Mouse (Mus musculus) lung, embryonic 14.5 days (tissue): ENCODE measurements around the gene Zbtb18. TPM values are rescaled to one million over a fixed set of nuclear protein-coding genes. Genes with fewer than 3 reads are reported as not detected.

ENCODE experiments used
- ATAC-seq: fragments of 200-750 bp; cut with Nextera tagmentation; 2 replicates; pipeline ENCODE4 v1.8.0; 2017; ENCODE audit warnings: mild to moderate bottlenecking, moderate TSS enrichment, moderate library complexity; ENCODE audit not compliant: insufficient read depth
- DNase-seq: peaks from one replicate; pipeline ENCODE4 v3.0.0-alpha.2; 2015
- H3K27ac ChIP-seq: fragments of 300-500 bp; sonication (generic); 2 replicates; pipeline ENCODE4 v1.5.1; 2014; ENCODE audit warnings: low read depth, mild to moderate bottlenecking, moderate library complexity
- H3K27me3 ChIP-seq: fragments of 300-500 bp; sonication (generic); 2 replicates; pipeline ENCODE4 v1.6.1; 2014; ENCODE audit warnings: low read length, control low read depth; ENCODE audit not compliant: insufficient read depth
- H3K36me3 ChIP-seq: fragments of 300-500 bp; sonication (generic); 2 replicates; pipeline ENCODE4 v1.6.1; 2014; ENCODE audit warnings: control low read depth; ENCODE audit not compliant: insufficient read depth
- H3K4me1 ChIP-seq: fragments of 300-500 bp; sonication (generic); 2 replicates; pipeline ENCODE4 v1.6.1; 2014; ENCODE audit warnings: antibody characterized with exemption, control low read depth; ENCODE audit not compliant: insufficient read depth
- H3K4me2 ChIP-seq: fragments of 300-500 bp; sonication (generic); 2 replicates; pipeline ENCODE4 v1.6.1; 2014; ENCODE audit warnings: mild to moderate bottlenecking
- H3K4me3 ChIP-seq: fragments of 300-500 bp; sonication (generic); 2 replicates; pipeline ENCODE4 v1.5.1; 2014; ENCODE audit warnings: low read depth, low read length
- H3K9ac ChIP-seq: fragments of 300-500 bp; sonication (generic); 2 replicates; pipeline ENCODE4 v1.6.1; 2014
- H3K9me3 ChIP-seq: fragments of 300-500 bp; sonication (generic); 2 replicates; pipeline ENCODE4 v1.6.1; 2016; ENCODE audit warnings: low read depth, low read length, control low read depth
- CTCF ChIP-seq: IDR thresholded peaks from 2 replicates; pipeline ENCODE4 v1.5.1; 2016; ENCODE audit warnings: antibody characterized with exemption, low read depth
- WGBS: fragments of 180-500 bp; shearing (Covaris S2); extraction: QIAGEN DNeasy Blood & Tissue Kit; methylation state at CpG from one replicate; pipeline ENCODE4 v1.1.7; 2014; 5-methylcytosine and 5-hydroxymethylcytosine counted together
- polyA plus RNA-seq: library from polyadenylated mRNA; unstranded; fragments of >200 nt; fragmentation: Nextera tagmentation; extraction: Ambion mirVana; gene quantifications from 2 replicates; pipeline ENCODE4 v1.2.1, GENCODE M21; 2014

Zbtb18 gene
- polyA plus RNA-seq, 1 experiment from 2014 or later: 2.1 TPM

- ATAC-seq (peak; percentile 95), DNase-seq (peak; percentile 83)
- no peaks in the 10 kb centered on the region for H3K9me3 ChIP-seq
- H3K4me1 ChIP-seq: no peaks in the 10 kb centered on the region
- H3K36me3 ChIP-seq: no peaks in the 10 kb centered on the region
- H3K9ac ChIP-seq: no peak overlapping the region
- H3K4me3 ChIP-seq: no peak overlapping the region
- WGBS: 51% methylated on average over 10 of the region's 10 CpGs
- H3K27me3 ChIP-seq: no peaks in the 10 kb centered on the region
- no peak for TF ChIP-seq CTCF
- H3K4me2 ChIP-seq: no peak overlapping the region
- peak overlapping the region; percentile 76 for H3K27ac ChIP-seq
Measured at GRCm38 (mm10) chr1:177479356-177480004, 37.3 kb downstream of the Zbtb18 start.

GRCm38 (mm10) chr1:177483612-177484011, 41.5 kb downstream of the Zbtb18 start:
- WGBS: 84% methylated on average over 2 of the region's 2 CpGs
- Histone ChIP-seq H3K36me3 (no peaks in the 10 kb centered on the region), H3K4me3 (no peak overlapping the region), H3K27ac (no peak overlapping the region), H3K9ac (no peak overlapping the region), H3K27me3 (no peaks in the 10 kb centered on the region), H3K4me2 (no peak overlapping the region), H3K4me1 (no peaks in the 10 kb centered on the region), H3K9me3 (no peaks in the 10 kb centered on the region)
- TF ChIP-seq CTCF: no peak
- no peak for ATAC-seq
- DNase-seq: no peak

GRCm38 (mm10) chr1:177484280-177484679, 42.1 kb downstream of the Zbtb18 start:
- H3K4me3 ChIP-seq: no peak overlapping the region
- TF ChIP-seq CTCF: no peak
- 71% methylated on average over 7 of the region's 7 CpGs for WGBS

DNA sequence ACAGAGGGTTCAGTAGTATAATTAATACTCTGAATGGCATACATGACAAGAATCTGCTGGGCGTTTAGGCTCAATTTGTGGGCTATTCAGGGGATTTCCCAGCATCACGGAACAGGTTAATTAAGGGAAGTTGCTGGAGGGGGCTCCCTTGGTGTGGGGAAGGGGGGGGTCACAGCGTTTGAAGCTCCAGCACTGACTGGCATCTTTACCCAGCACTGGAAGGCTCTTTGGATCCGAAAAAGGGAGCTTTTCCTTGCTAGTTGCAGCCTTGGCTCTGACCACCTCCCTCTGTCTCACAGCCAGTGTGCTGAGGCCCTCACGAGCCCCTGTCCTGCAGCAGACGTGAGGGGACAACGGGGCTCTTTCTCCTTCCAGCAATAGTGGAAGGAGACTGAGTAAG, 42.5 kb downstream of the Zbtb18 start:
- no peak overlapping the region for H3K4me2 ChIP-seq
- no peak overlapping the region for H3K4me3 ChIP-seq
- no peaks in the 10 kb centered on the region for H3K9me3 ChIP-seq
- H3K36me3 ChIP-seq: no peaks in the 10 kb centered on the region
- no peak for TF ChIP-seq CTCF
- no peak overlapping the region for H3K27ac ChIP-seq
- no peak overlapping the region for H3K9ac ChIP-seq
- no peak for DNase-seq
- H3K4me1 ChIP-seq: no peaks in the 10 kb centered on the region
- no peaks in the 10 kb centered on the region for H3K27me3 ChIP-seq
- WGBS: 53% methylated on average over 7 of the region's 7 CpGs
- no peak for ATAC-seq

More at GRCm38 (mm10) chr1:177484280-177484679, 42.1 kb downstream of the Zbtb18 start:
- no peak for DNase-seq
- ATAC-seq: no peak
- no peaks in the 10 kb centered on the region for H3K4me1 ChIP-seq
- H3K27ac ChIP-seq: no peak overlapping the region
- H3K9me3 ChIP-seq: no peaks in the 10 kb centered on the region
- H3K9ac ChIP-seq: no peak overlapping the region
- H3K36me3 ChIP-seq: no peaks in the 10 kb centered on the region
- no peak overlapping the region for H3K4me2 ChIP-seq
- no peaks in the 10 kb centered on the region for H3K27me3 ChIP-seq

DNA sequence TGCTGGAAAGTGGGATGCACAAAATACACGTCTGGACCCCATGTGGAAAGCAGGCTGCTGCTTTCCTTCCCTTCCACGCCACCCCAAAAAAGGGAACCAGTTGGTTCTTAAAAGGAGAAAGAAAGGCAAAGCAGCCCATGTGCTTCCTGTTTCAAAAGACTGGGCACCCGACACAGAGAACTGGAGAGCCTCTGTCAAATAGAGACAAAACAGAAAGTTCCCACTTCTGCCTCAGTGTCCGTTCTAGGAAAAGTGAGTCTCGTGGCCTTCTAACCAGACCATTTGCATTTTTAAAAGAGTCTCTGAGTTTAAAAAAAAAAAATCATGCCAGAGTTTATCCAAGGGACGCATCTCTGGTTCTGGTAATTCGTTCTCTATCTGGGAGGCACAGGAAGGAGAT, 47.7 kb downstream of the Zbtb18 start:
- Histone ChIP-seq H3K27ac (no peak overlapping the region), H3K36me3 (no peaks in the 10 kb centered on the region), H3K4me2 (no peak overlapping the region), H3K9me3 (no peaks in the 10 kb centered on the region), H3K4me1 (no peaks in the 10 kb centered on the region), H3K9ac (no peak overlapping the region), H3K4me3 (no peak overlapping the region), H3K27me3 (no peaks in the 10 kb centered on the region)
- no peak for ATAC-seq
- DNase-seq: peak; percentile 6
- WGBS: 61% methylated on average over 7 of the region's 7 CpGs
- no peak for TF ChIP-seq CTCF

GRCm38 (mm10) chr1:177490808-177491207, 48.7 kb downstream of the Zbtb18 start:
- Histone ChIP-seq H3K36me3 (no peaks in the 10 kb centered on the region), H3K4me2 (no peak overlapping the region), H3K9me3 (no peaks in the 10 kb centered on the region), H3K27ac (no peak overlapping the region), H3K4me3 (no peak overlapping the region), H3K4me1 (no peaks in the 10 kb centered on the region), H3K9ac (no peak overlapping the region), H3K27me3 (no peaks in the 10 kb centered on the region)
- ATAC-seq (no peak), DNase-seq (no peak)
- no peak for TF ChIP-seq CTCF
- 38% methylated on average over 4 of the region's 4 CpGs for WGBS

DNA sequence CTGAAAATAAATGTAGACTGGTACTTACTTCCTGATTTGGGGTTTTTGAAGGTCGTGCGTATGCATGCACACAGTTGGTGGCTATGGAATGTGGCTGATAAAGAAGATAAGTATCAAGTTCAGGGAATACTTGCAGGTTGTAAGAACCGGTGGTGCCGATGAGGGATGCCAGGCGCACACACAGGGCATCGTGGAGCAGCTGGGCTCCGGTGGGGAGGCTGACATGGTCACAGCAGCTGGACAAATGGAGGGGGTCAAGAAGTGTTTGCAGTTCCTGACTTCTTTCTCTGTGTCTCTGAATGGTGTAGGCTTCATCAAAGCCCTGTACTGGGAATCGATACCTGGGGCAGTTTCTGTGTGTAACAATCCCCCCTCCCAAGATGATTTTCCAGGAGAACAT, 49.1 kb downstream of the Zbtb18 start:
- no peak for TF ChIP-seq CTCF

More for the DNA sequence above, 49.1 kb downstream of the Zbtb18 start:
- H3K27me3 ChIP-seq: no peaks in the 10 kb centered on the region
- H3K9me3 ChIP-seq: no peaks in the 10 kb centered on the region
- H3K36me3 ChIP-seq: no peaks in the 10 kb centered on the region
- H3K4me1 ChIP-seq: no peaks in the 10 kb centered on the region
- no peak overlapping the region for H3K9ac ChIP-seq
- no peak for ATAC-seq
- H3K27ac ChIP-seq: no peak overlapping the region
- H3K4me2 ChIP-seq: no peak overlapping the region
- no peak overlapping the region for H3K4me3 ChIP-seq
- DNase-seq: no peak
- 39% methylated on average over 8 of the region's 8 CpGs for WGBS
